Mouse (Mus musculus): ENCODE results near the gene Lmf2.

Gene Lmf2

DNA sequence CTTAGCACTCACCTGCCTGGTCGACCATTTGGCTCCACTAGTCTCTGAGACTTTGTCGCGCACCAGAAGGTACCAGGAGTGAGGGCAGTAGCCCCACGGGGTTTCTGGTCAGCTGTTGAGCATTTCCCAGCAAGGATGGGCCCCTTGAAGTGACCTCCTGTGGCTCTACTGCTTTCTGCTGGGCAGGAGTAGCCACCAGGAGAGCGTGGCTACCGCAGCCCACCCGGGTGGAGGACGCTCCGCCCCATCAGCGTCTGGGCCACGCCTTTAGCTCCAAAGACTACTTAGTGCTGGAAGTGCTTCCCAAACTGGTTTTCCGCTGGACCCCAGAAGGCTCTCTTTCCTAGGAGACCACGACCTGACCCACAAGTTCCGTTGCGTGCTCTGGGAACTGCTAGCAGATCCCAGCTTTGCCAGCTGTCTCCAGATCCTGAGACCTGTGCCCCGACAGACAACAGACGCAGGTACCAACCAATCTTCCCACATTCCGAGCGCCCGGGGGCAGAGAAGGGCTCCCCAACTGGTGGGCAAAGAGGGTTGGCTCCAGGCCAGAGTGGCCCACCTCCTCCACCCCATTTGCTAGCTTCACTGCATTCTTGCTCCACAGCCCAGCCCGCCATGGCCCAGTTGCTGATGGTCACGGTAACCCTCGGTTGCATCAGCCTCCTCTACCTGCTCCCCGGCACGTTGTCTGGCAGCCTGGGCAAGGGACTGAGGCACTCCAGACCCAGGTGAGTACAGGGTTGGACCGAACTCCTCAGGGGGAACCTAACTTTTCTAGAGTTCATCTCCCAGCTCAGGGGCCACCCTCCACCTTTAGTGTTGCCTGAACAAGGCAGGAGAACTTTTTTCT is 32.6 kb downstream of the Lmf2 start, which contains the start of gene Adm2:
Adm2 (plus strand) TSS at position 51 of the 853 bp plus-strand sequence.
- in situ Hi-C loops (cut with MboI, MseI) = loop anchor here in 1 of 2 experiments (10.0 kb wide), 1 partner anchor 888 kb away; no protein-coding TSS in a partner anchor

DNA sequence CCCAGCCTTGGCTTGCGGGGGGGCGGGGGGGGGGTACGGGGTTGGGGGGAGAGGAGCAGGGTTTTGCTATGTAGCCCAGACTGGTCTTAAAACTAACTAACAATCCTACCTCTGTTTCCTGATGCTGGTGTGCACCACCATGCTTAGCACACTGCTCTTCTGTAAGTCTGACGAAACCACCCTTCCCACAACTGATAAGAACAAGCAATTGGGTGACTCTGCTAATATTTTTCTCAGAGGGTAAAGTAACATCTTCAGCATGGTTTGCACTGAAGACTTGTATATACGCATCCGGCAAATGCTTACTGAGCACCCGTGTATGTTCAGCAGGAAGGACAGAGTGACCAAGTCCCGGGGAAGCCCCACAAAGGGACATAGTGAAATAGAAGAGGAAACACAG is 34.2 kb downstream of the Lmf2 start:
- in situ Hi-C loops (cut with MboI, MseI) = loop anchor here in 1 of 2 experiments (10.0 kb wide), 1 partner anchor 886 kb away; no protein-coding TSS in a partner anchor

- in situ Hi-C loops (cut with MboI, MseI) = no loop called here
Measured at GRCm38 (mm10) chr15:89316146-89316545, 39.3 kb downstream of the Lmf2 start.

DNA sequence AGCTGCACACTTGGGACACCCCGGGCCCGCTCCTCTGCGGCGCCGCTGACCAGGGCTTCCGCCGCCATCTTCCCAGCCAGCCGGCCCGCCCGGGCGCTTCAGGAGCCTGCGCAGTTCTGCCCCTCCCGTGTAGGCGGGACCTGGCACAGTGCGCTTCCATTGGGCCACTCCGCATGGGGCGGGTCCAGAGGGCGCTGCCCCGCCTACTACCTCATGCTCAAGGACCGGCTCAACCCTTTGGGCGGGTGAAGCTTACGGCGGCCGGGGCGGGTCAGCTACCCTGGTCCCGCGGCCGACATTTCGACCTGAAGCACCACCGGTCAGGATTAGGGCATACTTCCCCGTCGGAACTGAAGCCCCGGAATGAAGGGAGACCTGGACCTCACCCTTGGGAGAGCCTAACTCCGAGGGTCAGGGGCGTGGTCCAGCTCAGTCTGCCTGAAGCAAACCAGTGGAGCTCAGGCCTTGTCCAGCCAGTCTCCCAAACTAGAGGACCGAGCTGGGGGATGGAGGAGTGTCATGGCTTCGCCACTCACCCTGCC is 40.2 kb downstream of the Lmf2 start, which contains the start of gene Sbf1:
Sbf1 (minus strand) TSS at position 122 of the 542 bp plus-strand sequence.
- in situ Hi-C loops (cut with MboI, MseI) = no loop called here

GRCm38 (mm10) chr15:89314511-89315189 is 40.8 kb downstream of the Lmf2 start:
- in situ Hi-C loops (cut with MboI, MseI) = no loop called here

DNA sequence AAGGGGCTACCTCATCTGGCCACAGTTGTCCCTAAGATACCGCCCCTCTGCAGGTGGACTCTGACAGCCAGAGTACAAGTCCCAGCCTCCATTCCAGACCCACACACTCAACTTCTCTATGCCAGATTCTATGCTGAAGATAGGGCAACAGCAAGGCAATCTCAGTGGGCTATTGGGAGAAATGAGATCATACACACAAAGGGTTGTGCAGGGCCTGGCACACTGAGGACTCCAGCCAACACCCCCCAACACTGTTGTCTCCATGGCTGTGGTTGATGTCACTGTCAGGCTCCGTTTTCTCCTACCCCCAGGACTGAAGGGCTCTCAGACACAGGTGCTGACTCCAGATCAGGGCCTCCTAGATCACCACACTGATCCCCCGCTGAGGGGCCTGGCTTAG is 41.4 kb downstream of the Lmf2 start:
- in situ Hi-C loops (cut with MboI, MseI) = no loop called here

DNA sequence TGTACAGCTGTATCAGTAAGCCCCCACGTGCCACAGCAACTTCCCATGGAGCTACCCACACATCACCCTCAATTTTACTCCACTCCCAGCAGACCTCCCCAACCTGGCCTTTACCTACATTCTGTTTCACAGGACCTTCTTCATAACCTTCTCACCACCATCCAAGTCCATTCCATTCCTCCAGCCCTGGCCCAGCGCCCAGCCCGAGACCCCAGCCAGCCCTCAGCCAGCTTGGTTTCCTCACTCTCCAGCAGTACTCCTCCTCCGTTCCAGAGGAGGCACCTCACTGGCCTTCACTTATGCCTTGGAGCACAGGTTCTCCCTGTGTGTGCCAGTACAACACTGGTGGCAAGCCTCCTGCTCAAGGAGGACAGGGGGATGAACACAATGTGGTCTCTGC is 42.1 kb downstream of the Lmf2 start:
- in situ Hi-C loops (cut with MboI, MseI) = no loop called here

DNA sequence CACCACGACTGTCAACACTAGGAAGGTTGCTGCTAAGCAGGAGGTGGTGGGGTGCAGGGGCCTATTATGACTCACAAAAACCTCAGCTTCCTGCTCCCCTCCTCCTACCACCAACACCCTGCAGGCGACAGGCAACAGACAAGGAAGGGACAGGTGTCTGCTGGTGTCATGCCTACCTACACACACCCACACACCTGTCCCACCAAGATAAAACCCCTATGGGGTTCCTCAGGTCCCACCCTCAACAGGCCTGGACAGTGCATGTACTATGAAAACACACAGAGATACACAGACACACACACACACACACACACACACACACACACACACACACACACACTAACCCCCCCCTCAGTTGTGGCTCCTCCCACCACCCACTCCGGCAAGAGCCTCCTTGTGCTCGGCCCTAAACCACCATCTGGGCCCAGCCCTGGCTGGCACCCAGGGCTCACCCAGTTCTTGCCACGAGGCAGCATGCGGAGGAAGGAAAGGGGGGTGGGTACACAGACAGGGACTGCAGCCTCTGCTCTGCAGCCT is 45.4 kb downstream of the Lmf2 start:
- in situ Hi-C loops (cut with MboI, MseI) = no loop called here

DNA sequence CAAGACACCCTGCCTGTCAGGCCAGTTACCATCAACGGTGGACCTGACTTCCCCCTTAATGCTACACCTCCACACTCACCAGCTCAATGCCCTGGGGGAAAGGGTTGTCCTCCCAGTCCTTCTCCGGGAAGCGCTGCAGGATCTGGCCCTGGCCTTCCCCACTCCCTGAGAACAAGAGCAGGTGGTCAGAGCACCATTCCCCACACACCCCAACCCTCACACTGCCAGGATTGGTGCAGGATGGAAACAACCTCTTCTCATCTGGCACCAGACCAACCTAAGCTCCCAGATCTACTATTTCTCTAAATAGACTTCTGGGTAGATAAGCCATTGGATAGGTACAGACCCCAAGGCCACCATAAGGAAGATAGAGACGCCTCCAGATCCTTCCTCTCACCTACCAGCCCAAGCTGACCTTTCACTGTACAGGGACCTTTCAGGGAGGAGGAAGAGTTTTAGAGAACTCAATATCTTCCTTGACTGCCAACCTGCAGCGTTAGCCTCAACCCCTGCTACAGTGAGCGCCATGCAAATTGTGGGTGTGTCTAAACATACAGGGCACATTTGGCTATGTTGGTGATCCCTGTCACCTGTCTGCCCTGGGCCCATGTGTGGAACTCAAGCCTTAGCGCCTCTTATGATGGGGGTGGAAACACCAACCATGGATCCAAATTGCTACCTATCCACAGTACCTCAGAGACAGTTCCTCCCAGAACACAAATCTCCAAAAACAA is 46.9 kb downstream of the Lmf2 start:
- in situ Hi-C loops (cut with MboI, MseI) = no loop called here

- in situ Hi-C loops (cut with MboI, MseI) = no loop called here
Measured at GRCm38 (mm10) chr15:89307461-89307860, 48.0 kb downstream of the Lmf2 start.

GRCm38 (mm10) chr15:89305966-89306365 is 49.5 kb downstream of the Lmf2 start:
- in situ Hi-C loops (cut with MboI, MseI) = no loop called here

All from T-helper 17 cell (primary cell).